Mouse (Mus musculus) A20 (cell line): ENCODE measurements around the gene Kcnq4.

Experiments used
- DNase-seq: peaks from one replicate; pipeline ENCODE4 v3.0.0-alpha.2; 2011; ENCODE audit warnings: low read depth, low spot score

Kcnq4 gene

GRCm38 (mm10) chr4:120747941-120748866, at the start of gene Kcnq4:
Kcnq4 (minus strand) TSS chr4:120748612.
- DNase-seq, result no peak

- peak; percentile 45 for DNase-seq
These were observed 48.3 kb upstream of the Kcnq4 start for GRCm38 (mm10) chr4:120796687-120797086.

GRCm38 (mm10) chr4:120795646-120796045, 47.2 kb upstream of the Kcnq4 start:
- DNase-seq, result no peak

- DNase-seq, result no peak
These were observed 44.5 kb upstream of the Kcnq4 start for GRCm38 (mm10) chr4:120792918-120793317.

- no peak for DNase-seq
These were observed 41.6 kb upstream of the Kcnq4 start for GRCm38 (mm10) chr4:120790027-120790426.

GRCm38 (mm10) chr4:120755801-120756200, 7.4 kb upstream of the Kcnq4 start:
- no peak for DNase-seq

GRCm38 (mm10) chr4:120755299-120755698, 6.9 kb upstream of the Kcnq4 start:
- DNase-seq, result peak; percentile 72

GRCm38 (mm10) chr4:120749601-120750000, 1.2 kb upstream of the Kcnq4 start:
- DNase-seq, result no peak

- DNase-seq, result no peak
These were observed 1.1 kb downstream of the Kcnq4 start for GRCm38 (mm10) chr4:120747243-120747792.

GRCm38 (mm10) chr4:120746552-120747150, 1.8 kb downstream of the Kcnq4 start:
- DNase-seq, result no peak

GRCm38 (mm10) chr4:120745731-120746551, 2.5 kb downstream of the Kcnq4 start:
- no peak for DNase-seq

- no peak for DNase-seq
These were observed 4.8 kb downstream of the Kcnq4 start for GRCm38 (mm10) chr4:120743636-120744035.

GRCm38 (mm10) chr4:120741303-120741702, 7.1 kb downstream of the Kcnq4 start:
- no peak for DNase-seq

- no peak for DNase-seq
These were observed 14.3 kb downstream of the Kcnq4 start for GRCm38 (mm10) chr4:120734012-120734622.

- no peak for DNase-seq
These were observed 15.7 kb downstream of the Kcnq4 start for GRCm38 (mm10) chr4:120732737-120733136.

- DNase-seq, result peak; percentile 78
These were observed 17.3 kb downstream of the Kcnq4 start for GRCm38 (mm10) chr4:120731030-120731644.

GRCm38 (mm10) chr4:120730574-120730973, 17.8 kb downstream of the Kcnq4 start:
- DNase-seq, result no peak

- peak; percentile 25 for DNase-seq
These were observed 18.3 kb downstream of the Kcnq4 start for GRCm38 (mm10) chr4:120730146-120730545.

GRCm38 (mm10) chr4:120729441-120729840, 19.0 kb downstream of the Kcnq4 start:
- DNase-seq, result no peak

- no peak for DNase-seq
These were observed 20.6 kb downstream of the Kcnq4 start for GRCm38 (mm10) chr4:120727842-120728241.

GRCm38 (mm10) chr4:120726174-120726573, 22.2 kb downstream of the Kcnq4 start:
- no peak for DNase-seq
